Mouse (Mus musculus): ENCODE measurements around the gene Vmn2r44.
"Not testable (repeated sequence)": the region's sequence is repeated elsewhere in the genome, so short reads cannot be mapped to it uniquely, and the experiment has no call there.

Vmn2r44 gene

DNA sequence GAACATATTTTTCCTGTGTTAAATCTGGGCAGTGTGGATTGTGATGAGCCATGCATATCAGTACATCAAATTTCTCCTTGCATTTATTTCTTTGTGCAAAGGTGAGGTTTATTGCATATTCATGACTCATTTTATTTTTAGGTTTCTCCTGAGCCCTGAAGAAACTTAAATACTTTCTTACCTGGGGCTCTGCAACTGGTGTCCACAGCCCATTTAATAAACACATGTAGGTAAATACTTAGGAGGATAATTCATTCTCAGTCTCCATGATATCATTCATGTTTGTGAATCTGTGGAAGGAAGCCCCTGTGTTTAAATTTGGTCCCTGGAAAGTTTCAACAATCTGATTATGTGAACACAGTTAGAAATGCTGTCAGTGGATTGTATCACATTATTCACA lies at the start of gene Vmn2r44:
Vmn2r44 (minus strand) TSS at position 101 of the 400 bp plus-strand sequence.
- not testable (repeated sequence) for DNase-seq (ENCODE audit: low spot score)

DNA sequence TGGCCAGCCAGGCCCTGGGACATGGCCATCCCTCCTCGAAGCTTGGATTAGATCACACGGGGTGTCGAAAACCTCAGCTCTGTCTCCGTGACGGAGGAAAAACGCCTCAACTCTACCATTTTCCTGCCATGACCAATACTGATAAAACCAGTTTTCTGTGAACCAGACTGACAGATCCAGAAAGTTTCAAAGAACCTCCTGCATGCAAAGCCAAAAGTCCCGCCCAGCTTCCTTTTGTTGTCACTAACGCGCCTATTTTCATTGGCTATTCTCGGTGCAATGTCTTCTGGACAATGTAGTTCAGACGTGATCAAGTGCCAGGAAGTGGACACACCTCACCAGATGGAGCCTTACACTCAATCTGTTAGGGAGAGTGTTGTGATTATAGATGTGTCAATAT lies 25.3 kb downstream of the Vmn2r44 start:
- not testable (repeated sequence) for DNase-seq (ENCODE audit: low spot score)

Data from ovary, postnatal 10 days (tissue).